Mouse (Mus musculus): ENCODE measurements around the gene Serf2.

The Serf2 gene

DNA sequence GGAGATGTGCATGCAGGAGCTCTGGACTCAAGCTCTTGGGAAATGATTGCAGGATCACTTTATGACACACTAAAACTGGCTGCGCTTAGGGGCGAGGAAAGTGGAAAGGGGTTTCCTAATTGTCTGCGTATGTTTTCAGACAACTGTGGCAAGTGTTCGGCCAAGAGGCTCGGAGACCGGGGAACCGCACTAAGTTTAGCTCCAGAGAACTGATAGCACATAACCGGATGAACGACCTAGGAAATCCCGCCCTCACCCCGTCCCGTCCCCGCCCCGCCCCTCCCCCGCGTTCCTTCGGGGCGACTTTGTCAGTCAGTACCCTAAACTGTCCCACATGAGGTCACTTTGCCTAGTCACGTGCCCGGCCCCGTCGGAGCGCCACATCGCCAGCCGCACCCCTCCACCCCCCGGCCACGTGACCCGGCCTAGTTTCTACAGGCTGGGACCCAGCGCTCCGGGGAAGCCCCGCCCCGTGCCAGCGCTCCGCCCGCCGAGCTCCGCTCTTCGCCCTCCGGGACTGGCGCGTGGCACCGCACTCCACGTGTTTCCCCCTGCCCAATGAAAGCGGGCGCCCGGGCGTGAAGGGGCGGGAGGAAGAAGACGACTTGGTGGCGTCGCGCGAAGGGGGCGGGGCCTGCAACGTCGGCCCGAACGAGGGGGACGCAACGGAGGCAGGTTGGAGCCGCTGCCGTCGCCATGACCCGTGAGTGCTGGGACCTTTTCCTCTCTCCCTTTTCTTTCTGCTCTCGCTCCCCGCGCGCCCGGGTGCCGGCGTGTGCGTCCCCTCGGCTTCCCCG, at the start of gene Serf2:
TSS of gene Serf2 (plus strand) at position 457 of the 797 bp plus-strand sequence.
- peak; percentile 100 for DNase-seq

DNA sequence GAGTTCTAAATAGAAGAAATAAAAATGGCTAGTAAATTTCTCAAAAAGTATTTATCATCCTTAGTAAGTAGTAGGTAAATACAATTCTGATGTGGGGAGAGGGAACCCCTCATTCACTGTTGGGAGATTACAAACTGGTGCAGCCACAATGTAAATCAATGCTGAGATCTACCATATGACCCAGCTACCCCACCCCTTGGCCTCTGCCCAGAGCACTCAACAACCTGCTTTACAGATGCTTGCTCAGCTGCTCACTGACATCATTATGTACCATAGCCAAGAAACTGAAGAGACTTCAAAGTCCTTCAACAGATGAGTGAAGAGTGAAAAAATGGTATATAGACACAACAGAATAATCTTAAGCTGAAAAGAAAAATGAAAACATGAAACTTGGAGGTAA, 45.7 kb upstream of the Serf2 start:
- no peak for DNase-seq

DNA sequence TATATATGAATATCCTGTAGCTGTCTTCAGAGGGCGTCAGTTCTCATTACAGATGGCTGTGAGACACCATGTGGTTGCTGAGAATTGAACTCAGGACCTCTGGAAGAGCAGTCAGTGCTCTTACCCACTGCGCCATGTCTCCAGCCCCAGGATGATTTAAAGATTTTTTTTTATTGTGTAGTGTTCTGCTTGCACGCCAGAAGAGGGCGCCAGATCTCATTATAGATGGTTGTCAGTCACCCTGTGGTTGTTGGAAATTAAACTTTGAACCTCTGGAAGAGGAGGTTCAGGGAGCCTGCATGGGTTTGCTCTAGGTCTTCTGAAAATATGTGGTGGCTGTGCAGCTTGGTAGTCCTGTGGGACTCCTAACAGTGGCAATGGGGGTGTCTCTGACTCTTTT, 40.8 kb upstream of the Serf2 start:
- DNase-seq: no peak

DNA sequence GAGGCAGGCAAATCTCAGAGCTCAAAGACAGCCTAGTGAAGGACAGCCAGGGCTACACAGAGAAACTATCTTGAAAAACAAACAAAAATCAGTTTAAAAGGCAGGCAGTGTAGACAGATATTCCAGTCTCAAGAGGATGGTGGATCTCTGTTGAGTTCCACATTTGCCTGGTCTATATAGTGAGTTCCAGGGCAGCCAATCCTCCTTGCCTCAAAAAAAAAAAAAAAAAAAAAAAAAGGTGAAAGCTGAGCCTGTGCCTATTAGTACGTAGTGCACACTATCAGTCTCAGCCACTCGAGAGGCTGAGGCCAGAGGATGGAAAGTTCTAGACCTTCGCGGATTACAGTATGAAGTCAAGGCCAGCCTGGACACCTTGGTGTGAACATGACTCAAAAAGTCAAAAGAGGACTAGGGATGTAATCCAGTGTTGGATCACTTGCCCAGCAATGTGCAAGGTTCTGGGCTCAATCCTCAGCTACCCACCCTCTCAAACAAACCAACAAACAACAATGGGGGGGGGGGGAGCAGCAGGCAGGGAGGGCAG, 36.1 kb upstream of the Serf2 start:
- no peak for DNase-seq

DNA sequence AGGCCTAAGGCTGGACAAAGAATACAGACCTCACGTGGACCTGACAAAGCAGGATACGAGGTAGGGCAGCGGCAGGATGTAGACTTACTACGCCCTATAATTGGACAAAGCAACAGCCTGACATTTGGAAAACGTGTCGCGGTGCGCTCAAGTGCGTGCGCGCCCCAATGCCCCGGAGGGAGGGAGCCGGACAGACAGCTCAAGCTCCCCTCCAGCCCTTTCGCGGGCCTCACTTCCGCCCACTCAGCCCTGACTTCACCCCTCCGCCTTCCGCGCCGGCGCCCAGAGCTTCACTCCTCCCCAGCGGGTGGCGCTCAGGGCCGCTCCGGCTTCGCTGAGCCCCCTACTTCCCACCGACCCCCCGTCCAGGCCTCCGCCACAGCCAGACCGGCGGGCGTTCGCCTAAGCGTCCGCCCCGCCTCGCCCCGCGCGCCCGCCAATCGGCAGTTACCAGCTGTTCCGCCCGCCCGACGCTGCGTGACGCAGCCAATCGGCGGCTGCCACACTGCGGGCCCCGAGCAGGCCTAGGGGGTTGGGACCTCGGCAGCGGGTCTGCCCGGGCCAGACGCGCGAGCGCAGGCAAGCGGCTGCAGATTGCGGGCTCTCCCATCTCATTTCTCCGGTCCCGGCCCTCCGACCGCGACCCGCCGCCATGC, 35.5 kb upstream of the Serf2 start, which contains the start of the genes Pdia3 and Catsper2:
TSS of gene Pdia3 (plus strand) at position 389 of the 656 bp plus-strand sequence.
TSS of gene Catsper2 (minus strand) at position 406 of the 656 bp plus-strand sequence.
- DNase-seq: peak; percentile 98

DNA sequence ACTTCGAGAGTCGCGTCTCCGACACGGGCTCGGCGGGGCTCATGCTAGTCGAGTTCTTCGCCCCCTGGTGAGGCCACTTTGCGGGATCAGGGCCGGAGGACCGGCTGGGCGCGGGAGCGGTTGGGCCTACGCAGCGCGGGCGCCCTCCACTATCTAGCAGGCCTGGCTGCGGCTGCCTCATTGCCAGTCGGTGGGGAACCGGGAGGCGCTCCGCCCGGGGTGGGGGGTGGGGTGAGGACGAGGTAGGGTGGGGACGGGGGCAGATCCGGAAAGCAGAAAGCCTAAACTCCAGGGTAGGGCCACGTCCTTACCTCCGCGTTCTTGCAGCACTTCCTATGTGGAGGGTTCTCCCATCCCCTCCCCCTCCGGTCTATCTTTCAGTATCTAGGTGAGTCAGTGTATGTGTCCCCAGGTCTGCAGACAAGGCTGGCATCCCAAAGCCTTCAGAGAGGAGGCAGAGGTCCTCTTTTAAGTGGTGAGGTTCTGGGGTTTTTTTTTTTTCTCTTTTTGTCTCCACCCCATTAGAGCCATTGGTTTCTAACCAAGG, 34.8 kb upstream of the Serf2 start:
- no peak for DNase-seq

DNA sequence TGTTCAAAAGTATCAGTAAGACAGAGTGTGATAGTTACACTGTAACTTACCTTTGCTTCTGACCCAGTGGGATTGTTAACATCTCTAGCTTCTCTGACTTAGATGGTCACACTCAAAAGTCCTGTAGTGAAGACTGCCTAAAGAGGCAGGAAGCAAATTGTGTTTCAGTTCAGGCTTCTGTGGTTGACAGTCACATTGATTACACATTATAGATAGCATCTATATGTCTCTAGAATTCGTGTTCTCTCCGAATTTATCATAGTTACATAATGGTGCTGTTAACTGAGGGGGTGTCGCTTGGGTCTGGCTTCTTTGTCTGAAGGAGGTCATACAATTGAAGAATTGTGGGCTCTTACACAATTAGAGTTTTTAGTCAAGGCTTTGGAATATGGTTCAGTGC, 33.9 kb upstream of the Serf2 start:
- no peak for DNase-seq

DNA sequence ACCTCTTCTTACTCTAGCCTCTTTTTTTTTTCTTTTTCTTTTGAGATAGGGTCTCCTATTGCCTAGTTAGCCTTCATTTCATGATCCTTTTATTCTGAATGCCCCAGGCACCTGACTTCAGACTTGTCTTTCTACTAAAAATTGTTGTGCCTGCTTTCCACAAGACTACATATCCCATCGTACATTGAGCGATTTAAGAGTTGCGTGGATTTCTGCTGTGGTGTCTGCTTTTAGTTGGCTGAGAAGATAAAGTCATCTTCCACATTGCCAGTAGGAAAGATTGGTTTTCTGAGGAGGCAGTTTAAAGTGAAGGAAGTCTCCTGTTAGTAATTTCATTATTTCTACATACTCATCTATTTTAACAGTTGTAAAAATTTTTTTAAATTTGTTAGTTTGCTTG, 33.4 kb upstream of the Serf2 start:
- no peak for DNase-seq

DNA sequence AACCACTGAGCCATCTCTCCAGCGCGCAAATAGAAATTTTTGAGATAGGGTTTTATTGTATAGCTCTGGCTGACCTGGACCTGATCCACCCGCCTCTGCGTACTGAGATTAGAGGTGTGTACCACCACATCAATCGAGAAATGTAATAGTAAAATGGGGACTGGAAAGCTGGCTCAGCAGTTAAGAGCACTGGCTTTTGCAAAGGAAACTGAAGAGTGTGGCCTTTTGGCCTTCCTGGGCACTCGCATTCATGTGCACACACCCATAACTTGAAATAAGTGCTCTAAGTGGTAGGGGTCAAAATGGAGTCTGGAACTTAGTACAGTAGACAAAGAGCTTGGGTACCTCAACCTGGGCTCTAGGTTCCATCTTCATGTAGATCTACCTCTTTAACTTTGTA, 32.6 kb upstream of the Serf2 start:
- no peak for DNase-seq

DNA sequence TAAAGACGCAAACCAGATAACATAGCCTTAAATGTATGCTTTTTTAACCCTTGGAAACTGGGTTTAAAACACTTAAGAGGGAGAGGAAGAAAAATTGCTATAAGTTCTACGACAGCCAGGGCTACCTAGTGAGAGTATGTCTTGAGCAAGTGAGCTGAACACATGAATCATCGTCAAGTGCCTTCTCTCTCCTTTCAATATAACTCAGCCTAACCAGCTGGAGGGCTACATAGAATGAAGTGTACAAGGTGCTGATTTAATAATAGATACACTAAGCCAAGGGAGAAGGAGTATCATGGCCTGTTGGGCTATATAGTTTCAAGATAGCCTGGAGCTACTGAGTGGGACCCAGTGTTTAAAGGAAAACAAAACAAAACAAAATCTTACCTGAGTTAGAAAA, 30.5 kb upstream of the Serf2 start:
- DNase-seq: no peak

DNA sequence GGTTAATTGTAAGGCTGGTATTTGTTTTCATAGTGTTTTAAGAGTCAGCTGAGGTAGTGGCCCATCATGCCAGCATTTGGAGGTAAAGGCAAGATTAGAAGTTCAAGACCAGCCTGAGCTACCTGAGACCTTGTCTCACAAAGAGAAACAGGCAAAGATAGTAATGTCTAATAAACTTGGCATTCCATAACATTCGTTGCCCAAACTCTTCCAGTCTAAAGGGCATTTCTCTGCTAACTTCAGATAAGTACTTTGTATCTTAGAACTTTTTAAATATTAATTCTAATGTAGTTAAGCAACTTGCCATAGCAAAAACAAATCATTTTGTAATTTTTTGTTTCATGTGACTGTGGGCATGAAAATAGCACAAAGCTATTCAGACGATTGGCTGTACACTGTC, 25.8 kb upstream of the Serf2 start:
- no peak for DNase-seq

DNA sequence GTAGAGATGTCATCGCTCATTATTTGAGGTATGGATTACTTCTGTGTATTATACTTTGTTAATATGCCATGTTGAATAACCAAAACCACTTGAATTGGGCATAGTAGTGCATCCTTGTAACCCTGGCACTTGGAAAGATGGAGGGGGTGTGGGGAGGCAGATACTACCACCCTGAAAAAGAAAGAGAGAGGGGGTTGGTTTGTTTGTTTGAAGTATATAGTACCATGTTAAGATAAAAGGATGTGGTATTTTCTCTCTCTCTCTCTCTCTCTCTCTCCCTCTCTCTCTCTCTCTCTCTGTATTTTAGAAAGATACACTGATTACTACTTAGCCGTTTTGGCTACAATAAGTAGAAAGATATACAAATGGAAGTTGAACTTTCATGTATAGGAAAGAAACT, 23.1 kb upstream of the Serf2 start:
- DNase-seq: no peak

DNA sequence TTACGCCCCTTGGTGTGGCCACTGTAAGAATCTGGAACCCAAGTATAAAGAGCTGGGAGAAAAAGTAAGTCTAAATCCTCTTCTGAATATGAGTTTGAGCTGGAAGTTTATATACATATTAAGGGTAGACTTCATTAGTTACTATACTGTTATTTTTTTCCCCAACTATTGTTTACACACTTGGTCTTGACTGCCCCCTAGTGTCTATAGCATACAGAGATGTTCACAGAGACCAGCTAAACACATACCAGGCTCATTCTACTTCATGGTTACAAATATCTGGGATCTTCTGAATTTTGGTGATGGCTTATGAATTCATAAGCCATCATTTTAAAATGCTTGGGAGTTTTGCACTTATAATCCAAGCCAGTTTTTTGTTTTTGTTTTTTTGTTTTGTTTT, 14.1 kb upstream of the Serf2 start:
- no peak for DNase-seq

DNA sequence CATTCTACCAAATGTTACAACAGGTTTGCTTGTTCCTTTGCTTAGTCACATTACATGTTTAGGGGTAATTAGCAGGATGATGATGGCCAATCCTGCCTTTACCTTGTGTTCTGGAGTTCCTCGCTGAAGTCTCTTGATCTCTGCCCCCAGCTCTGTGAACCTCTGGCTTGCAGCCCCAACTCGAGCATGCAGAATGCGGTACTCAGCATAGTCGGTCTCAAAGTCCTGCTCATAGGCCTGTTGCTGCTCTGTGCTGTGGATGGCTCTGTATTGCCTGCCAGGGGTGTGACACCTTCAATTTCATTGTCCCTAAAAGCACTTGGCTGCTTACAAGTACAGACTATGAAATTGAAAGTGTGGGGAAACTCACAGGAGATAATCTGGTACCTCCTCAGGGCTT, 9.2 kb upstream of the Serf2 start:
- no peak for DNase-seq

DNA sequence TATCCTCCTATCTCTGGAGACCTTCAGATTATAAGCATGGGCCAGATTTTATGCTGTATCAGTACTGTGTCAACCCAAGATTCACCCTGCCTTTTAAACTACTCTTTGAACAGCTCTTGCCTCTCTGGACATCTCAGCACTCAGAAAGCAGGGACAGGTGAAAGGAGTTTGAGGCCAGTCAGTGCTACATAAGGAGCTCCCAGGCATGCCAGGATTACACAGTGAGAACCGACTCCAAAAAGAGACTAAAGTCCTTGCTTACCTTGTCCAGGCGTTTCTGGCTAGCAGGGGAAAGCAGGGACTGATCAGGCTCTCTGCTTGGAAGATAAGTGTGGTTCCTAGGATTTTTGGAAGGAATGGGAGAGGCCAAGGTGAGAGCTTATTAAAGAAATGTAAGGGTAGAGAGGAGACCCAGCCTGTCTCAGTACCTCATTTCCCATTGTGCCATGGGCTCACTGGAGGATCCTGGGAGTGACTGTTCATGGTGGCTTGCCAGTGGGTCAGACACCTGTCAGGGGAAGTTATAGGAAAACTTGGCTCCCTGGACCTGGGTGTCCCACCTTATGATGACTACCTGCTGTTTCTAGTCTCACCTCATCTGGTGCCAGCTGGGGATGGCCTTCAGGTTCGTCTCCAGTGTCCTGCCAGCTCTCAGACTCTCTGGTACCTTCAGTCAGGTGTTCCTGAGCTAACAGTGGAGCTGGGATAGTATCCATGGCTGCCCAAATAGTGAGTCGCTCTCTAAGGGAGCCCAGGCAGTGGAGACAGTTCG, 8.0 kb upstream of the Serf2 start:
- DNase-seq: no peak

DNA sequence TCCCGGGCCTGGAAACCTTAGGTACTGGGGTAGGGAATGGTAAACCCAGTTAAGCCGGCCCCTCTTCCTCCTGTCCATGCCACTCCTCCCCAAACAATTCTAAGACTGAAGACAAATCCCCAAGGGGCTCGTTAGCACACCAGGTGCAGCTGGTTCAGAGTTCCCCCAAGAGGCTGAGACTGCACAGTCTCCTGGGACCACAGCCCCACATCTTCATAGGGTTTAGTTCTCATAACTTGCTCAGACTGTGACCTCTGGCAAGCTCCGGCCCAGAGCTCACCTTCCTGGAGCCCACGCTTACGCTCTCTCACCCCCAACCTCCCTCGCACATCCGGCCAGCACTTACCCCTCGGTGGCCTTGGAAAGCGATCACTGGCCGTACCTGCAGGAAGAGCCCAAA, 7.2 kb upstream of the Serf2 start:
- no peak for DNase-seq

DNA sequence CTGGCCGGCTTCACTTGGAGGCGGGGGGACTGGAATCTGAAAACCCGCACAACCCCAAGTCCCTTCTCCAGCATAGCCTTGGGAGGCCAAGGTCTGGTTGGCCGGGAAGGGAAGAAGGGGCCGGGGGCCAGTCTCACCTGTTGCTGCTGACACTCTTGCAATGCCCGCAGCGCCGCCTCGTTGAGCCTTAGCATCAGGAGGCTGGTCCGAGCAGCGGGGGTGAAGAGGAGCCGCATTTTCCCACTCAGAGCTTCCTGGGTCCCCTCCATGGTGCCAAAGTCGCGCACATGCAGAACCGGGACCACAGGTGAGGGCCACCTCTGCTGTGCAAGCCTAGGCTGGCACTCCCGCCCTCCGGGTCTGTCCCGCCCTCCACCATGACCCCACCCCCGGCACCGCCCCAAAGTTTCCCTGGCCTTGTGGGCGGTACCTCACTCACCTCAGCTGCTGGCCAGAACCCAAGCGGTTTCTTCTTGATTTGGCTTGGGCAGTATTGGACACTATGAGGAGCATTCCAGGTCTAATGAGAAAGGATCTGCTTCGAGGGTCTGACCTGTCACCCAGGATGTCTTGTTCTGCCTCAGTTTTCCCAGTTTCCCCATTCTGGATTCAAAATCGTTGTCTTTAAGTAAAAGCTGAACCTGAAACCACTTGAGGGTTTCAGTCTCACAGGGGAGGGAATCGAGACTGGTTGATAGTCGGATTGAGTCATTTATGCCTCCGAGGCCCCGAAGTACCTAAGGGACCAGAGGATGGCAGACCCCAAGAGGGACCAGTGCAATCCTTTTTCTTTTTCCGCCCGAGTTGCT, 6.5 kb upstream of the Serf2 start:
- no peak for DNase-seq

DNA sequence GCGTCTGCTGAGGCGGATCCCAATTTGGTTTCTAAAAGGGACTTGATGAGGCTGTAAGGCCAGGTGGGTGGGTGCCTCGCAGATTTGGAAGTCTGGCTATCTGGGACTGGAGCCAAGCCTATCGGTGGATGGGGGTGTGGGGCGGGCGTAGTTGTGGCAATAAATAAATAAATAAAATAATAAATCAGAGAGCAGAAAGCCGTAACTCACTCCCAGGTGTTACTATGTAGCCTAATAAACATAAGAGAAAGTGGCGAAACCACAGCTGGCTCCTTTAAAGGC, 6.0 kb upstream of the Serf2 start:
- no peak for DNase-seq

DNA sequence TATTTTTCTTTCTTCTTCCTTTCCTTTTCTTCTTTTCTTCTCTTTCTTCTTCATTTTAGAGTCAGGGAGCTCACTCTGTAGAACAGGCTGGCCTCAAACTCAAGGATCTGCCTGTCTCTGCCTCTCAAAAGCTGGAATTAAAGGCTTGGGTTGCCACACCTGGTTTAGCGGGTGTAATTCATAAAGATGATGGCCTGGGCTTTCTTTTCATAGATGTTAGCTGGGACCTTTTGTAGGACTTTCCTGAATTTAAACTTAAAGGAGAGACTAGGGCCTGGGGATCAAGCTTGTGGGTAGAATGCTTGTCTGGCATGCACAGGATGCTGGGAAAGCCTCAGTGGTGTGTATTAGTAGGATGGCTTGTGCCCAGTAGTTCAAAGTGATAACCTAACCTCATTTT, 4.8 kb upstream of the Serf2 start, which contains the start of gene Ell3:
TSS of gene Ell3 (minus strand) at position 101 of the 400 bp plus-strand sequence.
- DNase-seq: no peak

DNA sequence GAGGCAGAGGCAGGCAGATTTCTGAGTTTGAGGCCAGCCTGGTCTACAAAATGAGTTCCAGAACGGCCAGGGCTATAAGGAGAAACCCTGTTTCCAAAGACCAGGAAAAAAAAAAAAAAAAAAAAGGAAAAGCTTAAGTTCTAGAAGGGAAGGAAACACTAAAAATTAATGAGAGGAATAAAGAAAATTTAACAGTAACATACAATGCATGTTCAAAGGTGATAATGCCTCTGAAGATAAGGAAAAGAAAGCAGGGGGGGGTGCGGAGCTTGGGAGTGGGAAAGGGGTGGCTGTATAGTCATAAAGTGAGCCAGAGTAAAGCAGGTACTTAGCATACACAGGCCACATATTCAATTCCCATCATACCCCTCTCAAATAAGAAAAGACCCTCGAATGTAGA, 3.9 kb upstream of the Serf2 start:
- no peak for DNase-seq

DNA sequence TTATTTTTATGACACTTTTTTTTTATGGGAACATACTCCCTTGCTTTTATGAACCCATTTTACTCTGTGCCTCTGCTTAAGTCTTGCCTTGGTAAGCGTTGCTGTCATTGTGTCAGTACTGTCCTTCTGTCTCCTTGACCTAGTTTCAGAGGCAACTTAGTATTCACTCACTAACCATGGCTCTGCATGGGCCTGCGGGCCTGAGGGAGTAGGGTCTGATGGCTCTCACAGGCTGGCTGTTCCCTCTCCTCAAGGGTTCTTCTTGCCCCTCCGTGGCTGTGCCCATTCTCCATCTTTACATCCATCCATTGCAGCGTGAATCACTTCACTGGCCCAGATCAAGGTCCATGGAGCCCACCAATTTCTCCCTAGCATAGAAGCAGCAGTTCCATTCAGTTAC, 2.5 kb upstream of the Serf2 start:
- no peak for DNase-seq

DNA sequence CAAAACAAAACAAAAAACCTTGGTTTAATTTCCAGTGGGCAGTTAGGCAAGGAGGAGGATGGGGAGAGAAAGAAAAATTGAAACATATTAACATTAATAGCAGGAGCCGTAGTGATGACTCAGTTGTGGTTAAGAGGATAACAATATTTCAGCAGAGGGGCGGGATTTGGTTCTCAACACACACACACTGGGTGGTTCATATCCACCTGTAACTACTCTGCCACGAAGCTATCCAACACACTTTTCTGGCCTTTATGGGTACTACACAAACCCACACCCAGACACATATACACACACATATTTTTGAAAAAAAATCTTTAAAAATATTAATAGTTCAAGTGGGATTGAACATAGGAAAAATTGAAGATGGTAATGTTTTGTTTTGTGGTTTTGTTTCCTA, 2.0 kb upstream of the Serf2 start:
- no peak for DNase-seq

DNA sequence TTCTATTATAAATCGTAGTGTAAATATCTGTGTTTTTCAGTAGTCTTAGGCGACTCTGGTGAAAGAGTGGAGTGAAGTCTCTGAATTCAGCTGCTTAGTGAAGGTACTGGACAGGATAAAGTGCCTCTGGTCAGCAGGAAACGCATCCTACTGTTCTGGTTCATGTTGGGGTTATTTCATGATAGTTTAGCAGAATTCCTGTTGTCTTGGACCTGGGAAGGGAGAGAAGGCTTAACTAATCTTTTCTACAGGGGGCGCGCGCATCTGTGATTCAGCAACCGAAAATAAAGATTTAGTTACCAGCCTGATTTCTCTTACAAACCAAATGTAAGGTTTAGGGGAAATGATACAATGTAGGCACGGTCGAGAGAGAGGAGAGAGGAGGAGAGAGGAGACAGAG, 859 bp upstream of the Serf2 start:
- DNase-seq: no peak

All from right cerebral cortex, postnatal 25 days (tissue).